Mouse (Mus musculus) C2C12 (cell line): Measurements from ENCODE around the gene Mpst. TPM values are rescaled to one million over a fixed set of nuclear protein-coding genes. Genes with fewer than 3 reads are reported as not detected.

ENCODE experiments used
- H3K27me3 ChIP-seq: one replicate; pipeline ENCODE4 v1.6.1; 2011; ENCODE audit not compliant: control insufficient read depth, insufficient read depth, insufficient read length
- H3K36me3 ChIP-seq: one replicate; pipeline ENCODE4 v1.6.1; 2011; ENCODE audit not compliant: control insufficient read depth, insufficient read depth
- H3K4me3 ChIP-seq: one replicate; pipeline ENCODE4 v1.5.1; 2011; ENCODE audit warnings: mild to moderate bottlenecking, control low read depth; ENCODE audit not compliant: poor library complexity, insufficient read depth, severe bottlenecking
- H3K79me2 ChIP-seq: one replicate; pipeline ENCODE4 v1.6.1; 2011; ENCODE audit not compliant: control insufficient read depth, insufficient read depth
- H3K79me3 ChIP-seq: one replicate; pipeline ENCODE4 v1.6.1; 2011; ENCODE audit warnings: low read depth, control low read depth
- H3ac ChIP-seq: one replicate; pipeline ENCODE3; 2011; ENCODE audit warnings: low read depth; ENCODE audit not compliant: control insufficient read depth, insufficient read length
- CEBPB ChIP-seq: IDR thresholded peaks from one replicate; pipeline ENCODE4 v1.6.1; 2011; ENCODE audit warnings: low read depth, mild to moderate bottlenecking, control low read depth, moderate library complexity
- CTCF ChIP-seq: IDR thresholded peaks from one replicate; pipeline ENCODE4 v1.5.1; 2011; ENCODE audit not compliant: control insufficient read depth, insufficient read depth, insufficient read length
- FOSL1 ChIP-seq: IDR thresholded peaks from one replicate; pipeline ENCODE4 v1.8.0; 2011; ENCODE audit warnings: mild to moderate bottlenecking, low read length; ENCODE audit not compliant: poor library complexity, insufficient read depth, severe bottlenecking
- MAX ChIP-seq: IDR thresholded peaks from one replicate; pipeline ENCODE4 v1.6.1; 2011; ENCODE audit warnings: mild to moderate bottlenecking, control low read depth
- MYOD1 ChIP-seq: IDR thresholded peaks from one replicate; pipeline ENCODE4 v1.6.1; 2011; ENCODE audit warnings: low read depth; ENCODE audit not compliant: control insufficient read depth, insufficient read length
- MYOG ChIP-seq: IDR thresholded peaks from one replicate; pipeline ENCODE4 v1.6.1; 2011; ENCODE audit not compliant: control insufficient read depth, insufficient read length; ENCODE audit errors: extremely low read depth
- USF1 ChIP-seq: IDR thresholded peaks from one replicate; pipeline ENCODE4 v1.6.1; 2011; ENCODE audit warnings: low read depth, mild to moderate bottlenecking, control low read depth, moderate library complexity
- polyA plus RNA-seq: library from polyadenylated mRNA; unstranded; fragments of >200 nt; fragmentation: generic; extraction: Trizol; gene quantifications from one replicate; pipeline ENCODE4 v1.2.1, GENCODE M21; 2012; ENCODE audit warnings: missing spikeins

The Mpst gene
- polyA plus RNA-seq, 1 experiment = 44.7 TPM

GRCm38 (mm10) chr15:78372796-78373195 lies 33.4 kb upstream of the Mpst start:
- no peak overlapping the region for H3K4me3 ChIP-seq
- H3ac ChIP-seq = no peak overlapping the region
- H3K79me3 ChIP-seq = no peaks in the 10 kb centered on the region
- no peaks in the 10 kb centered on the region for H3K79me2 ChIP-seq
- no peaks in the 10 kb centered on the region for H3K36me3 ChIP-seq
- H3K27me3 ChIP-seq = peaks cover 44% of the 10 kb centered on the region
- no peak for TF ChIP-seq MAX
- TF ChIP-seq FOSL1 = no peak
- TF ChIP-seq USF1 = no peak
- no peak for TF ChIP-seq CTCF
- TF ChIP-seq MYOD1 = no peak
- no peak for TF ChIP-seq CEBPB
- no peak for TF ChIP-seq MYOG

- TF ChIP-seq MYOD1 (no peak), FOSL1 (no peak), CTCF (no peak), MAX (no peak), CEBPB (no peak), USF1 (no peak), MYOG (no peak)
- H3K4me3 ChIP-seq = no peak overlapping the region
Observed at GRCm38 (mm10) chr15:78374204-78374603, 32.0 kb upstream of the Mpst start.

GRCm38 (mm10) chr15:78377859-78378258 lies 28.4 kb upstream of the Mpst start:
- Histone ChIP-seq H3ac (no peak overlapping the region), H3K27me3 (peaks cover 57% of the 10 kb centered on the region), H3K79me3 (no peaks in the 10 kb centered on the region), H3K79me2 (no peaks in the 10 kb centered on the region), H3K36me3 (no peaks in the 10 kb centered on the region), H3K4me3 (no peak overlapping the region)
- TF ChIP-seq CTCF (no peak), USF1 (no peak), MAX (no peak), MYOG (no peak), MYOD1 (no peak), FOSL1 (no peak)

More at GRCm38 (mm10) chr15:78374204-78374603, 32.0 kb upstream of the Mpst start:
- H3K36me3 ChIP-seq = no peaks in the 10 kb centered on the region
- H3K79me3 ChIP-seq = no peaks in the 10 kb centered on the region
- no peak overlapping the region for H3ac ChIP-seq
- H3K79me2 ChIP-seq = no peaks in the 10 kb centered on the region
- H3K27me3 ChIP-seq = peaks cover 53% of the 10 kb centered on the region

- Histone ChIP-seq H3K79me3 (no peaks in the 10 kb centered on the region), H3ac (no peak overlapping the region), H3K36me3 (no peaks in the 10 kb centered on the region), H3K27me3 (peaks cover 52% of the 10 kb centered on the region), H3K4me3 (no peak overlapping the region), H3K79me2 (no peaks in the 10 kb centered on the region)
- no peak for TF ChIP-seq USF1
Observed at GRCm38 (mm10) chr15:78378556-78378955, 27.7 kb upstream of the Mpst start.

GRCm38 (mm10) chr15:78380208-78380607 lies 26.0 kb upstream of the Mpst start:
- Histone ChIP-seq H3K27me3 (peaks cover 48% of the 10 kb centered on the region), H3K79me2 (no peaks in the 10 kb centered on the region)

GRCm38 (mm10) chr15:78380741-78381140 lies 25.5 kb upstream of the Mpst start:
- Histone ChIP-seq H3ac (no peak overlapping the region), H3K4me3 (no peak overlapping the region), H3K79me3 (no peaks in the 10 kb centered on the region), H3K79me2 (no peaks in the 10 kb centered on the region), H3K36me3 (no peaks in the 10 kb centered on the region), H3K27me3 (peaks cover 44% of the 10 kb centered on the region)
- TF ChIP-seq FOSL1 = no peak
- TF ChIP-seq CTCF = no peak
- TF ChIP-seq MAX = no peak
- TF ChIP-seq MYOD1 = no peak
- TF ChIP-seq MYOG = no peak
- TF ChIP-seq USF1 = no peak
- no peak for TF ChIP-seq CEBPB

More at GRCm38 (mm10) chr15:78380208-78380607, 26.0 kb upstream of the Mpst start:
- no peak overlapping the region for H3ac ChIP-seq
- H3K36me3 ChIP-seq = no peaks in the 10 kb centered on the region
- no peak for TF ChIP-seq FOSL1
- no peak for TF ChIP-seq MYOG
- no peak for TF ChIP-seq MAX
- TF ChIP-seq CTCF = no peak
- no peak for TF ChIP-seq CEBPB
- TF ChIP-seq USF1 = no peak
- TF ChIP-seq MYOD1 = no peak
- no peak overlapping the region for H3K4me3 ChIP-seq
- H3K79me3 ChIP-seq = no peaks in the 10 kb centered on the region
